Mouse (Mus musculus) liver, adult 2 months (tissue): ENCODE results near the gene Crocc. TPM values are rescaled to one million over a fixed set of nuclear protein-coding genes. Genes with fewer than 3 reads are reported as not detected.

Experiments used
- DNase-seq: peaks from one replicate; pipeline ENCODE4 v3.0.0-alpha.2; 2011; ENCODE audit warnings: low read depth, low spot score; ENCODE audit errors: extremely low read depth
- H3K27ac ChIP-seq: fragments of 200-500 bp; replicated peaks from 2 replicates; pipeline ENCODE4 v1.5.1; 2012; ENCODE audit warnings: low read depth, mild to moderate bottlenecking, control low read depth, inconsistent platforms, low read length; ENCODE audit not compliant: insufficient read depth
- H3K27me3 ChIP-seq: fragments of 200-500 bp; 2 replicates; pipeline ENCODE4 v1.6.1; 2012; ENCODE audit warnings: mild to moderate bottlenecking, moderate library complexity, low read length, inconsistent platforms; ENCODE audit not compliant: control insufficient read depth, insufficient read depth
- H3K36me3 ChIP-seq: fragments of 200-500 bp; 2 replicates; pipeline ENCODE4 v1.6.1; 2012; ENCODE audit warnings: low read length, inconsistent platforms; ENCODE audit not compliant: control insufficient read depth, insufficient read depth
- H3K4me1 ChIP-seq: fragments of 200-500 bp; 2 replicates; pipeline ENCODE4 v1.6.1; 2011; ENCODE audit warnings: low read length; ENCODE audit not compliant: control insufficient read depth, insufficient read depth
- H3K4me3 ChIP-seq: fragments of 200-500 bp; 2 replicates; pipeline ENCODE4 v1.5.1; 2011; ENCODE audit warnings: low read depth, mild to moderate bottlenecking, control low read depth, low read length, moderate library complexity; ENCODE audit not compliant: insufficient read depth
- H3K79me2 ChIP-seq: fragments of 200-500 bp; 2 replicates; pipeline ENCODE4 v1.6.1; 2012; ENCODE audit warnings: inconsistent platforms, mild to moderate bottlenecking, low read length, moderate library complexity; ENCODE audit not compliant: control insufficient read depth, insufficient read depth
- H3K9ac ChIP-seq: fragments of 200-500 bp; 2 replicates; pipeline ENCODE4 v1.6.1; 2012; ENCODE audit warnings: low read depth, mild to moderate bottlenecking, control low read depth, inconsistent platforms, low read length
- CTCF ChIP-seq: fragments of 200-500 bp; IDR thresholded peaks from 2 replicates; pipeline ENCODE4 v1.5.1; 2011; ENCODE audit warnings: low read depth, low read length, control low read depth
- POLR2A ChIP-seq: fragments of 200-500 bp; IDR thresholded peaks from 2 replicates; pipeline ENCODE4 v1.6.1; 2011; ENCODE audit warnings: low read length, control low read depth; ENCODE audit not compliant: insufficient read depth; ENCODE audit errors: extremely low read depth
- WGBS: fragments of 180-500 bp; shearing (Covaris S2); methylation state at CpG from one replicate; pipeline ENCODE4 v1.1.7; 2018; 5-methylcytosine and 5-hydroxymethylcytosine counted together
- polyA plus RNA-seq: library from polyadenylated mRNA; depleted of rRNA; stranded (reverse); fragments of >200 nt; gene quantifications from 2 replicates; pipeline ENCODE4 v1.2.3, GENCODE M21; 2012
- total RNA-seq: library from RNA; depleted of rRNA; stranded (reverse); fragments of >200 nt; gene quantifications from 2 replicates; pipeline ENCODE4 v1.2.3, GENCODE M21; 2014

Gene Crocc
- total and polyA plus RNA-seq, 2 experiments, result 0.74 to 1.7 TPM

DNA sequence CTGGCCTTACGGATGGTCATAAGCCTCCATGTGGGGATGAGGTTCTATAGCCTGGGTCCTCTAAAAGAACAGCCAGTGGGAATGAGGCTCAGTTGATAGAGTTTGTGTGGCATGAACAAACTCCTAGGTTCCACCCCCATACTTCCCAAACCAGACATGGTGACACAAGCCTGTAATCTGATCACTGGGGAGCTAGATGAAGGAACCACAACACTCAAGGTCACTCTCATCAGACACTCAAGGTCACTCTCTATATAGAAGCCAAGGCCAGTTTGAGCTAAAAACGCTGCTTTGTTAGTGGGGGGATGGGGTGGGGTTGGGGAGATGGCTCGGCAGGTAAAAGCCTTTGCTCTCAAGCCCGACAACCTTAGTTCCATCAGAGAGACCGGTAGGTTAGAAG is 39.6 kb upstream of the Crocc start:
- Histone ChIP-seq H3K27me3 (no peaks in the 10 kb centered on the region), H3K36me3 (no peaks in the 10 kb centered on the region), H3K79me2 (no peaks in the 10 kb centered on the region), H3K4me3 (no peak overlapping the region), H3K4me1 (no peaks in the 10 kb centered on the region; the same call in 1 of the 2 replicates), H3K27ac (no peak overlapping the region), H3K9ac (no peak overlapping the region)
- TF ChIP-seq CTCF (no peak), POLR2A (no peak)
- no peak for DNase-seq
- 60% methylated on average over 5 of the region's 5 CpGs for WGBS

DNA sequence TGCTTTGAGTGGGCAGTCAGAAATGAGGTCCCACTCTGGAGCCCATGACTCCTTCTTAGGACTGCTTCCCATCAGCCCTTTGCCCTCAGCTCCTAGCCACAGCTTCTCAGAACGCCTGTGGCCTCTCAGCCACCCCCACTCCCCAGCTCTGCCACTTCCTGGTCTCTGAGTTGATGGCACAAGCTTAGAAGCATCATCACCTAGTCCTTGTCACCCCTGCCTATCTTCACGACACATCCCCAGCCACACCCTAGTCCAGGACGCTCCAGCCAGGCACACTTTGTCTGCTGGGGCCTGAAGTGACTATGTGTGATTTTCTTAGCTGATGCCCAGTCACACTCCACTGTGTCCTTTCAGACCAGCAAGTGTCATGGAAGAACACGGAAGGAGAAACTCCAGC is 38.6 kb upstream of the Crocc start:
- Histone ChIP-seq H3K36me3 (no peaks in the 10 kb centered on the region), H3K9ac (no peak overlapping the region), H3K27ac (no peak overlapping the region), H3K27me3 (no peaks in the 10 kb centered on the region), H3K4me1 (no peaks in the 10 kb centered on the region; the same call in 1 of the 2 replicates), H3K79me2 (no peaks in the 10 kb centered on the region), H3K4me3 (no peak overlapping the region)
- TF ChIP-seq CTCF (no peak), POLR2A (no peak)
- no peak for DNase-seq
- 76% methylated on average over 4 of the region's 4 CpGs for WGBS

DNA sequence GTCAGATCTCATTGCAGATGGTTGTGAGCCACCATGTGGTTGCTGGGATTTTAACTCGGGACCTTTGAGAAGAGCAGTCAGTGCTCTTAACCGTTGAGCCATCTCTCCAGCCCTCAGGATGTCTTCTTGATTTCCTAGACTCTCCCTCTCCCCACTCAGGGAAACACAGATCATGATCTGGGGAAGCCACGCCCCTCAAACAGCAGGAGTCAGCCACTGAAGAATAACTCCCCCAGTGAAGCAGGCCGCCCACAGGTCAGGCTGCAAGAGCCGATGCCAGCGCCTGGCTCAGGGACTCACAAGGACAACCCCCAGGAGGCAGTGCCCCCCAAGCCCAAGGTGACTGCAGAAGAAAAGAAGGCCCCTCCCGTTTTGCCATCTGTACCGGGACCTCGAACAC is 36.4 kb upstream of the Crocc start:
- H3K4me3 ChIP-seq, result no peak overlapping the region
- WGBS, result 39% methylated on average over 9 of the region's 9 CpGs
- no peaks in the 10 kb centered on the region for H3K79me2 ChIP-seq
- H3K27ac ChIP-seq, result no peak overlapping the region
- TF ChIP-seq POLR2A (no peak), CTCF (no peak)
- no peaks in the 10 kb centered on the region for H3K27me3 ChIP-seq
- no peak for DNase-seq
- no peaks in the 10 kb centered on the region for H3K36me3 ChIP-seq
- no peaks in the 10 kb centered on the region; the same call in 1 of the 2 replicates for H3K4me1 ChIP-seq
- H3K9ac ChIP-seq, result no peak overlapping the region

DNA sequence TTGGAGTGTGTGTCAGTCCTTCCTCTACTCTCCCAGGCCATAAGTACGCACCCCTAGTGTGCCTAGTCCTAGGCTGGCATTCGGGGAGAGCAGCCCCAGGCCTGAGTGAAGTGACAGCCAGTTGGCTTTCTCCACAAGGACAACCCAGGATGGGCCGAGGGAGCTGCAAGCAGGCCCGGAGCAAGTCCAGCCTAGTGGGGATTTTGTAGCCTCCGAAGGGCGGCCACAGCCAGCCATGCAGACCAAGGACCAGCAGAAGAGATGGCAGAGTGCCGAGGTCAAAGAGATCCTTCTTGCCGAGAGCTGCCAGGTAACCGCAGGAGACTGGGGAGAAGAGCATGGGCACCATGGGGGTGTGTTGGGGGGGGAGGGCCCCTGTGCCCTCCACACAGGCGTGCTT is 34.7 kb upstream of the Crocc start:
- no peaks in the 10 kb centered on the region for H3K36me3 ChIP-seq
- H3K4me3 ChIP-seq, result no peak overlapping the region
- no peaks in the 10 kb centered on the region for H3K4me1 ChIP-seq
- H3K79me2 ChIP-seq, result no peaks in the 10 kb centered on the region
- H3K27ac ChIP-seq, result no peak overlapping the region
- TF ChIP-seq CTCF, result no peak
- TF ChIP-seq POLR2A, result no peak
- no peak overlapping the region for H3K9ac ChIP-seq
- WGBS, result 91% methylated on average over 10 of the region's 10 CpGs
- DNase-seq, result no peak
- no peaks in the 10 kb centered on the region for H3K27me3 ChIP-seq

DNA sequence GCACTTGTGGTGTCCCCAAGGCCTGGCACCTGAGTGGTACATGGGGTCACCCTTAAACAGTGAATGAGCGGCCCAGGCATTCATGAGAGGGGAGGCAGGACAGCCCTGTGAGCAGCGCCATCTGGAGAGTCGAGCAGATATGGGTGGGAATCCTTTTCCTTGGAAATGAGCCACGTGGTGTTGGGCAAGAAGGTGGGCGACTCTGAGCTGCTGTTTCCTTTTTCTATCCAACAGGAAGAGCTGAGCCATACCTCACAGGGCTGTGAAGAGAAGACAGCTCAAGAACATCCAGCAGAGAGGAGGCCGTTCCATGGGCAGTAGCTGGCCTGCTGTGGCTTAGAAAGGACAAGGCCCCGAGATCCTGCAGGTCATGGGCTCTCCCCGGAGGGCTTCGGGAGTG is 28.4 kb upstream of the Crocc start:
- no peak for DNase-seq
- Histone ChIP-seq H3K27me3 (no peaks in the 10 kb centered on the region), H3K36me3 (no peaks in the 10 kb centered on the region), H3K9ac (no peak overlapping the region), H3K4me3 (no peak overlapping the region), H3K79me2 (no peaks in the 10 kb centered on the region), H3K27ac (no peak overlapping the region), H3K4me1 (no peaks in the 10 kb centered on the region)
- WGBS, result 69% methylated on average over 9 of the region's 9 CpGs
- no peak for TF ChIP-seq CTCF
- TF ChIP-seq POLR2A, result no peak

DNA sequence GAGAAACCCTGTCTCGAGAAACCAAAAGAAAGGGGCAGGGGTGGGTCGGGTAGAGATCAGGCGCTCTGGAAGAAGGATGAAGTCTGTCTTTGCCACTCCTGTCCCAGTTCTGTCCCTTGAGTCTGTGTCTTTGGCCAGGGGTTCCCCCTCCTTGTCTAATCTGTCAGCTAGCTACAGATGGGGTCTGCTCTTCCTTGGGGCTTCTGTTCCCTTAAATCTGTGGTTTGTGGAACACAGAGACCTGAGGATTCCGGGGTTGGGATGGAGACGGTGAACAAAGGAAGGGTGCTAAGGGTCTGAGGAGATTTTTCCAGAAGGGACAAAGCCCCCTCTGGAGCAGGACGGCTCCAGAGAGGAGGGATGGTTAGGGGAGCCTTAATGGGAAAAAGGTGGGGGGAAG is 27.7 kb upstream of the Crocc start, which contains the start of gene Spata21:
Gene Spata21 (plus strand): TSS at position 301 of the 400 bp plus-strand sequence.
- Histone ChIP-seq H3K27ac (no peak within 1 kb of the TSS), H3K9ac (no peak within 1 kb of the TSS), H3K4me3 (no peak within 1 kb of the TSS), H3K4me1 (no peaks in the 10 kb centered on the region), H3K36me3 (no peaks in the 10 kb centered on the region), H3K79me2 (no peaks in the 10 kb centered on the region), H3K27me3 (no peaks in the 10 kb centered on the region)
- WGBS, result 89% methylated on average over 6 of the region's 6 CpGs
- TF ChIP-seq POLR2A (no peak), CTCF (no peak)
- no peak for DNase-seq
